Mouse (Mus musculus): ENCODE measurements around the gene Gnb3. TPM values are rescaled to one million over a fixed set of nuclear protein-coding genes. Genes with fewer than 3 reads are reported as not detected.
A peak's percentile ranks its signal among the peaks of the same experiment; 100 is the strongest.
"Not testable (repeated sequence)": the region's sequence is repeated elsewhere in the genome, so short reads cannot be mapped to it uniquely, and the experiment has no call there.

Gnb3 gene
- polyA plus RNA-seq, 3 experiments from 2014 or later, result 0.44 to 0.48 TPM; not detected in 1

- ATAC-seq, result peak; percentile 81
These were observed 17.1 kb upstream of the Gnb3 start, which contains the start of gene P3h3 for GRCm38 (mm10) chr6:124856916-124857839. TSS of gene P3h3 (minus strand) at chr6:124857752.

GRCm38 (mm10) chr6:124856321-124856720 is 16.2 kb upstream of the Gnb3 start:
- ATAC-seq, result peak; percentile 6

DNA sequence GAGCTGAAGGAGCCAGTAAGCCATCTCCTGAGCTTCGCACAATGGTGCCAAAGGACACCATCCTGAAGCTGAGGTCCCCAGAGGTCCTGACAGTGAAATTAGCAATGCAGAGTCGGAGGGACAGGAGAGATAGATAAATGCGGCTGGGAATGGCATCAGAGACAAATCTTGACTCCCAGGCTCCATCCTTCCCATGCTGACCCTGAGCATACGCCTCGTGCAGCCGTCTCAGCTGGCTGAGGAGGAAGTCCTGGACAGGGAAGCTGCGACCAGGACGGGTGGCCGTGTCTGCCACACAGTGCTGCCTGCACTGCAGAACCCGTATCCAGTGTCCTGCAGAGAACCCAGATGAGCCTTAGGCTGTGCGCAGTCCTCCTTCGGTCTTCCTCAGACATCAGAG is 14.6 kb upstream of the Gnb3 start:
- ATAC-seq, result no peak

DNA sequence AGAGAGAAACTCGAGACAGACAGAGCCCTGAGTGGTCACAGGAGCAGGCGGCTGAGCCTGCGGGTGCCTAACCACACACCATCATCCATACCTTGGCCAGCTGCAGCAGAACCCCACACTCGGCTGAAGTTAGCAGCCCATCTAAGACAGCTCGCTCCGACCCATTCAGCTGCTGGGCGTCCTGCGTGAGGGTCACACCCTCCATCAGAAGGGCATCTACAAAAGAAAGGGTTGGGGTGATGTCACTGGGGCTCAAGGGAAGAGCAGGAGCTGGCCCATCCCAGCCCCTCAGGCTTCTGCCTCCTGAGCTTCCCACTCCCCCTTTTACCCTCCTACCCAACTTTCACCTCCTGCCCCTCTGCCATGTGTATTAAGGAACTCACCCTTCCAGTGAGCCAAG is 10.5 kb upstream of the Gnb3 start:
- ATAC-seq, result no peak

DNA sequence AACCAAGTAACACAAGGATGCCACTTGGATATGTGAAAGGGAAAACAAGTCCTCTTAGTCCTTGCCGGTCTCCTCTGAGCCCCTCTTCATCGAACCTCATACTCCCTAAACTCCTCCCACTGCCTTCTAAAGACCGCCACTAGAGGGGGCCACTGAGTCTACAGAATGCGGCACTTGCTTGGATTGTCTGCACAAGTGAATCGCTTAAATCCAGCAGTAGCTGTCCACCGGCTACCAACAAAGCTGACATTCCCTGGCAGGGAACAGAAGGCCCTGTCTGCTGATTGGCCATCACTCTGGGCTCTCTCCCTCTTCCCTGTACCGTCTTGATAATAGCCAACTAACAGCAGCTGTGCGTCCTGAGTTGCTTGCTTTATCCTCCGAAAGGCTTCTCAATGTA is 7.2 kb upstream of the Gnb3 start:
- ATAC-seq, result peak; percentile 88

DNA sequence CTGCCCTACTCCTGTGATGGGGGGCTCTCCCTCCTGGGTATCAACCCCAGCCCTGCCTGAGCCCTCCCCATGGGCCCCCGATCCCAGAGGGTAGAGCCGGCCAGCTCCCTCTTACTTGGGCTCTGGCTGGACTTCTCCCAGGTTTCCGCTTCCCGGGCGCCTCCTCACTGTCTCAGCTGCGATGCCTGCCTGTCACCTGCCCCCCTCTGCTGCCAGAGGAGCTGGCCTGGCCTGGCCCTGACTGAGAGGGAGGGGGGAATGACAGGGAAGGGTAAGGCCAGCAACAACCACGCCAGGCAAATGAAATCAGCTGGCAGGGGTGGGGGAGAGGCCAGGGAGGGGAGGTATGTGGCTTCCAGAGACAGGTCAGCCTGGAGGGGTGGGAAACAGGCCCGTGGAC is 270 bp downstream of the Gnb3 start:
- no peak for ATAC-seq

DNA sequence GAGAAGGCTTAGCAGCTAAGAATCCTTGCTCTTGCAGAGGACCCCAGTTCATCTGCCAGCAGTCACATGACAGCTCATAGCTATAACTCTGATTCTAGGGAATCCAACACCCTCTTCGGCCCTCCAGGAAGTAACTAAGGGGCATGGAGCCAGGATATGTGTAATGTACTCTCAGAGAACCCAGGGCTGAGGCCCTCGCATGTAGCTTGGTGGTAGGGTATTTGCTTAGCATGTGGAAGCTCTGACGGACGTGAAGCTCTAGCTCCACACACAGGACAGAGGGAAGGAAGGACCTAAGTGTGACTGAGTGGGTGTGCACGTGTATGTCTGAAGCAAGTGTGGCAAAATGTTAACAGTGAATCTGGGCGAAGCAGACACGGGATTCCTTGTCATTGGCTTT is 3.7 kb downstream of the Gnb3 start:
- ATAC-seq, result no peak

DNA sequence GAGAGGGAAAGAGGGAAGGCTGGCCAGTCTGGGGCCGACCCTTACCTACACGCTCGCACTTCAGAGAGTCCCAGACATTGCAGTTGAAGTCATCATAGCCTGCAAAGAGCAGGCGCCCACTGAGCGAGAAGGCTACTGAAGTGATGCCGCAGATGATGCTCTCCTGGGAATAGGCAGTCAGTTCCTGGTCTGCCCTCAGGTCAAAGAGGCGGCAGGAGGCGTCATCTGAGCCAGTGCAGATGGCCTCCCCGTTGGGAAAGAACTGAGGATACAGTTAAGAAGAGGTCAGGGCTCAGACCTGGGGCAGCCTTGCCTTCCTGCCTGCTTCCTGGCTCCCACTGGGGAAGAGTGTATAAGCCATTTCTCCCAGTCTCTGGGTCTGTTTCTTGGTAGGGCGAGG is 4.5 kb downstream of the Gnb3 start:
- no peak for ATAC-seq

GRCm38 (mm10) chr6:124834512-124835081 is 5.5 kb downstream of the Gnb3 start:
- ATAC-seq, result no peak

- no peak for ATAC-seq
These were observed 8.4 kb downstream of the Gnb3 start for GRCm38 (mm10) chr6:124831649-124832048.

GRCm38 (mm10) chr6:124831199-124831598 is 8.9 kb downstream of the Gnb3 start:
- ATAC-seq, result not testable (repeated sequence)

DNA sequence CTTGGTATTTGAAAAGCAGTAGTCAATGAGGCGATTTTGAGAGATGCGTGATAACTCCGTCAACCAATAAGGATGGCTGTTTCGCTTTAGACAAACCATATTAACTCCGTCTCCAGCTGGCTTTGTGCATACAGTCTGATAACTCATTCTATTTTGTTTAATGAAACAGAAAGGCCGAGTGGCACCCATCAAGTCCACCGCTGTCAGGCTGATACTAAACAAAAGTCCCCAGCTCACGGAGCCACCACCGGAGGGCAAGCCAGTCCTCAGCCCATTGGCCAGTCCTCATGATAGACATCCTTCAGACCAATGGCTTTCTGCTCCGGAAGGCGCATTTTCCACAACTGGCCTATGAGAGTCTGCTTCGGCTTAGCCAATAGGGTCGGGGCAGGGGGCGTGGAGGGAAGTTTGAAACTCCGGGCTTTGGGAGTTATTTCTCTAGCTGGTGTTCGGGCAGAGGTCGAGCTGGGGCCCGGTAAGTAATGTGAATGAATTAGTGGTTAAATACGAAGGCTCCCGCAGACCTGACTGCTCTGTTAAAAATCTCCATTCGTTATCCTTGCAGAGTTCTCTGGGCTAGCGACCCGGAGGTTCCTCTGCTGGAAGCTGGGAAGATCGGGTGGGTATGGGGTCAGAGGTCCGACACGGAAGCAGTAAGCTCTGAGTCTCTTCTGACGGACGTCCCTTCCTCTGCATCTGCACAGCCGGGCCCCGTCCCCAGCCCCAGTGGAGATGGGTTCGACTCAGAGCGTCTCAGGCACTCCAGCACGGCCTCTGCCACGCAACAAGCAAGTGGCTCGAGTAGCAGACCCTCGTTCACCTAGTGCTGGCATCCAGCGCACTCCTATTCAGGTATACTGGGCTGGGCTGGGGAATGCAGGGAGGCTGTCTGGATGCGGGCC is 10.0 kb downstream of the Gnb3 start:
- peak; percentile 72 for ATAC-seq

DNA sequence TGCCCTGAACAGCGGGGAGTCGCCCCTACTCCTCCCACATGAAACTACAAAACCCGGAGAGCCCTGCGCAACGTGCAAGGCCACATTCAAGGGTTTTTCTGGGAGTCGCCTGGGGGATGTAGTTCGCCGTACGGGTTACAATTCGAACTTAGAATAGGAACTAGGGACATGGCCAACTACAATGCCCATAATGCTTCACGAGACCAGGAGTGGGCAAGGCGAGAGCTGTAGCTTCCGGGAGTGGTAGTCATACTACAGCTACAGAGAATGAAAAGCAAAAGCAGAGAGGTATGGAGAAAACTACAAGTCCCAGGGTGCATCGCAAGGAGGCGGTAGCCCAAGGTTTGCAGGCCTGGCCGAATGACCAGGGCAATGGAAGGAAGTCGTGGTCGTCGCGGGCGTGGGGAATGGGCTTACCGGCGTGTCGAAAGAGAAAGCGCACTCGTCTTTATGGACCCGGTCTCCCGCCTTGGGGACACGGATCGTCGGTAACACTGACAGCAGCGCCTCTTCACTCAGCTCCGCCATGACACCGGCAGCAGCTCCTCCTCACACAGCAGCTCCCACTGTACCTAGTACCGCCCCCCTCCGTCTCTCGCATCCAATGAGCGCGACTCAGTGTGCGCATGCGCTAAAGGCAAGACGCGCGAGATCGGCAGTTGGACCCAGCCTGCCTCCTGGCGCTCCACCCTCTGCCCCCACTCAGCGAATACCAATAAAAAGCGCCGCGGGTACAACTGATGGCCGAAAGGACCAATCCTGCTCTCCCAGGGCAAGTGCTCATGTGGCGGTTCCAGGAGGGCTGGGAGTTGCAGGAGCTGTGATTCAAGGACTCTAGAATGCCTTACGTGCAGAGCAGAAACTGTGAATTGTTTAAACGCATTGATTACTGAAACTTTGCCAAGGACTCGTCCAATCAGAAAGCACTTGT is 10.9 kb downstream of the Gnb3 start, which contains the start of the genes Usp5 and Cdca3:
Usp5 (minus strand) TSS at position 617 of the 931 bp plus-strand sequence.
Cdca3 (plus strand) TSS at position 680 of the 931 bp plus-strand sequence.
- ATAC-seq, result peak; percentile 84

DNA sequence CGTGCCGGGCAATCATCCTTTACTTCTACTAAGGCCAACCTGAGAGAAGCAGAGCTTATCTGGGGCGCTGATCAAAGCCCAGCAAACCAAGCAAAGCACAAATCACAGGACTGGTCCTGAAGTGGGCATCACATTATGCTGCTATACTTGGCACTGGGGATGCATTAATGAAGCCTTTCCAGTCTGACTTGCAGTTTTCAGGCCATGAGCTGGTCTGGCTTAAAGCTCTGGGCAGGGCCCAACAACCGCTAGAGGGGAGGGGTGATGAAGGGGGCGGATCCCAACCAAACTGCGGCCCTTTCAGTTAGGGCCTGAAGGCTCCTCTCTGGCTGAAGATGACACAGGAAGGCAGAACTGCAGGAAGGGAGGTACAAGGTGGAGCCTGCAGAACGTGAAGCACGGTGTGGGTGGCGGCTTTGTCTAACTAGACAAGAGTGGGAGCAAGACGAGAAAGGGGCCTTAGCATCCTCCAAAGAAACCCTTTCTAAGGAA is 11.9 kb downstream of the Gnb3 start:
- no peak for ATAC-seq

- no peak for ATAC-seq
These were observed 18.0 kb downstream of the Gnb3 start for GRCm38 (mm10) chr6:124822049-124822448.

- ATAC-seq, result no peak
These were observed 19.2 kb downstream of the Gnb3 start for GRCm38 (mm10) chr6:124820891-124821290.

DNA sequence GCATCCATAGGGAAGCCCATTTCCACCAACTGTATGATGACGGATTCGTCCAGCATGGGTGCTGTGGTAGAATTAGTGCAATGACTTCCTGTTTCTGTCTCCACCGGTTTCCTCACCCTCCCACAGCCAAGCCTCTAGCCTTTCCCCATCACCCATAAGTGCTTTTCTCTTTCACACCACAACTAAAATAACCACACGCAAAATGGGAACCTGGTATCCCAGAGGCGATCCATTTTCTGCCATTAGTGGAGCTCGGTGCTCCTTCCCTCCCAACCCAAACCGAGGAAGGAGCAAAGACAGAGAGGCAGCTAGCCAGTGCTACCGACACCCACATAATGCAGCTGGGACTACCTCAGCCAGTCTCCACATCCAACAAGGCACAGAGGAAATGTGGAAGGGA is 22.1 kb downstream of the Gnb3 start:
- ATAC-seq, result no peak

DNA sequence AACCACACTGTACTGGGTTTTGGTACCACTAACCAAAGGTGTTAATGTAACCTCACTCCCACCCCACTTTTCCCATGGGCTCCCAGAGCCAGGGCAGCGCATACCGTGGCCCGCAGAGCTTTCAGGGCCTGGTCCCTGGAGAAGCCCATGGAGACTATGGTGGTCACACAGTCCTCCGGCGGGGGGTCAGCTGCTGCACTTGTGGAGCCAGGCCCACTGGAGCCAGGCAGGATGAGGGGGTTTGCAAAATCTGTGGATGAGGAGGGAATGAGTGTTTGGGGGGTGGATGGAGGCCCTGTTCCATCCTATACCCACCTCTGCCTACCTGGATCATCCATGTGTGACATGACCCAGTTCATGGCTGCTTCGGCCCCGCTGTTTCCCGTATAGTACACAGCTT is 22.5 kb downstream of the Gnb3 start:
- ATAC-seq, result no peak

- ATAC-seq, result no peak
These were observed 22.9 kb downstream of the Gnb3 start for GRCm38 (mm10) chr6:124817125-124817524.

DNA sequence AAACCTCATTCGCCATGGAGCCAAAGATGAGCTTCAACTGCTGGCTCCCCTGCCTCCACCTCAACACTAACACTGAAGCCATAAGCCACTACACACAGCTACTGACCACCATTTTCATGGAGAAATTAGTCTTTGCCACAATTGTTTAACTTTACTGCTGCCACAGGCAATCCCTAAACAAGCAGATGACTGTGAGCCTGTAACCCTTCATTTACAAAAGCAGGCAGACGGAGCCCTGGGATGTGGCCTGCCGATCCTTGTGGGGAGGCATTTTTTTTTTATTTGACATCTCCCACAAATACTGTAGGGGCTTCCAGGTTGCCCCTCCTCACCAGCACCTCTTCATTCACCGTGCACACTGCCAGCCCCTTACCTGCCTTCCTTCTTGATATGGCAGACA is 23.5 kb downstream of the Gnb3 start:
- ATAC-seq, result no peak
